Mouse (Mus musculus): ENCODE measurements around the gene Bzw1. TPM values are rescaled to one million over a fixed set of nuclear protein-coding genes. Genes with fewer than 3 reads are reported as not detected.

The Bzw1 gene
- polyA plus RNA-seq (2016; fragmentation: Nextera tagmentation; extraction: Ambion mirVana), result 367 and 442 TPM in 2 replicates

- H3K4me1 ChIP-seq (replicated peaks), result peaks cover 22% of the 10 kb centered on the region
- peak within 1 kb of the TSS; percentile 93 for H3K4me3 ChIP-seq
- H3K27me3 ChIP-seq (ENCODE audit: insufficient read depth, poor library complexity, severe bottlenecking), result no peaks in the 10 kb centered on the region
- under 1% methylated on average over 56 of the region's 61 CpGs for WGBS
- H3K27ac ChIP-seq, result peak within 1 kb of the TSS; percentile 100
- DNase-seq (ENCODE audit: low spot score), result peak; percentile 94
- peaks cover 38% of the 10 kb centered on the region for H3K36me3 ChIP-seq
- no peaks in the 10 kb centered on the region for H3K9me3 ChIP-seq
Measured at GRCm38 (mm10) chr1:58392652-58393283, at the start of gene Bzw1. Gene Bzw1, plus strand, starts transcription at chr1:58392898.

GRCm38 (mm10) chr1:58343861-58344260 is 48.8 kb upstream of the Bzw1 start:
- WGBS, result 85% methylated on average over 4 of the region's 4 CpGs
- 0 out of 2 replicates have a peak, but pooled peaks cover 4% of the 10 kb centered on the region for H3K27me3 ChIP-seq (ENCODE audit: insufficient read depth, poor library complexity, severe bottlenecking)

GRCm38 (mm10) chr1:58344570-58344969 is 48.1 kb upstream of the Bzw1 start:
- Histone ChIP-seq H3K4me3 (no peak overlapping the region), H3K27ac (no peak overlapping the region), H3K4me1 (replicated peaks) (peaks cover 12% of the 10 kb centered on the region), H3K27me3 (ENCODE audit: insufficient read depth, poor library complexity, severe bottlenecking) (0 out of 2 replicates have a peak, but pooled peaks cover 4% of the 10 kb centered on the region), H3K36me3 (no peaks in the 10 kb centered on the region), H3K9me3 (no peaks in the 10 kb centered on the region)
- WGBS, result 78% methylated on average over 5 of the region's 5 CpGs
- DNase-seq (ENCODE audit: low spot score), result no peak

More at GRCm38 (mm10) chr1:58343861-58344260, 48.8 kb upstream of the Bzw1 start:
- H3K9me3 ChIP-seq, result no peaks in the 10 kb centered on the region
- DNase-seq (ENCODE audit: low spot score), result no peak
- no peak overlapping the region for H3K27ac ChIP-seq
- peaks cover 12% of the 10 kb centered on the region for H3K4me1 ChIP-seq (replicated peaks)
- H3K4me3 ChIP-seq, result no peak overlapping the region
- H3K36me3 ChIP-seq, result no peaks in the 10 kb centered on the region

DNA sequence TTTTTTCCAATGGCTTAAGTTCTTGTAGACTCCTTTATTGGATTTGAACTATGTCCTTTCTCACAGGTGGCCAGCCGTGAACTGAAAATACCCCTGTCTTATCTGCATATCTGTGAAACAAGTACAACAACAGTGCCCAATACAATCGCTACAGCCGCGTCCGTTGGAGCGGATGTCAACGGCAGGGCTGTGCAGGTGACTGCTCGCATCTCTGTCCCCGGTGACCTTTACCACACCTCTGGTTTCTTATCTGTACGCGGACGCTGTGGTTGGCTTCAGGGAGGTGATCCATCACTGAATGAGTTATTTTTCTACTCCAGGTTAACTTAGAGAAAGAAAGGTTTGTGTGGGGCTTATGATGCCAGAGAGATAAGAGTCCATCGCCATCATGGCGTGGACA is 46.5 kb upstream of the Bzw1 start:
- H3K4me3 ChIP-seq, result no peak overlapping the region
- 94% methylated on average over 14 of the region's 14 CpGs for WGBS
- H3K9me3 ChIP-seq, result no peaks in the 10 kb centered on the region
- DNase-seq (ENCODE audit: low spot score), result no peak
- H3K27ac ChIP-seq, result no peak overlapping the region
- H3K4me1 ChIP-seq (replicated peaks), result peaks cover 12% of the 10 kb centered on the region
- 0 out of 2 replicates have a peak, but pooled peaks cover 4% of the 10 kb centered on the region for H3K27me3 ChIP-seq (ENCODE audit: insufficient read depth, poor library complexity, severe bottlenecking)
- H3K36me3 ChIP-seq, result no peaks in the 10 kb centered on the region

DNA sequence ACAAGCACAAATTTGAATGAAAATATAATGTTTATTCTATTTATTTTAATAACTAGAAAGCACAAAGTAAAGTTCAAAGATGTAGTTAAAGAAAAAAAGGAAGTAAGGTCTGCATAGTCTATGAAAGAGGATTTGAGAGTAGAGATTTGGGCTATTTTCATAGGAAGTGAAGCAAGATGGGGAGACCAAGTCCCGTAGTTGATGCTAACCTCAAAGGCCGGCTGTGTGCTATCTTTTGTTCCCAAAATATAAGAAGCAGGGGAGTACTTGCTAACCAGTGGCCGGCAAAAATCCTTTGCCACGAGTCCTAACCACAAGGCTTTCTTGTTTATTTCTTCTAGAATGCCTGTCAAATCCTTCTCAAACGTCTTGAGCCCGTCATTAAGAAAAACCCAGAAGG is 44.0 kb upstream of the Bzw1 start:
- peaks cover 7% of the 10 kb centered on the region; the same call in 1 of the 2 replicates for H3K4me1 ChIP-seq (replicated peaks)
- WGBS, result 81% methylated on average over 6 of the region's 6 CpGs
- H3K36me3 ChIP-seq, result no peaks in the 10 kb centered on the region
- no peaks in the 10 kb centered on the region for H3K9me3 ChIP-seq
- H3K27ac ChIP-seq, result no peak overlapping the region
- no peak for DNase-seq (ENCODE audit: low spot score)
- H3K4me3 ChIP-seq, result no peak overlapping the region
- no peaks in the 10 kb centered on the region for H3K27me3 ChIP-seq (ENCODE audit: insufficient read depth, poor library complexity, severe bottlenecking)

DNA sequence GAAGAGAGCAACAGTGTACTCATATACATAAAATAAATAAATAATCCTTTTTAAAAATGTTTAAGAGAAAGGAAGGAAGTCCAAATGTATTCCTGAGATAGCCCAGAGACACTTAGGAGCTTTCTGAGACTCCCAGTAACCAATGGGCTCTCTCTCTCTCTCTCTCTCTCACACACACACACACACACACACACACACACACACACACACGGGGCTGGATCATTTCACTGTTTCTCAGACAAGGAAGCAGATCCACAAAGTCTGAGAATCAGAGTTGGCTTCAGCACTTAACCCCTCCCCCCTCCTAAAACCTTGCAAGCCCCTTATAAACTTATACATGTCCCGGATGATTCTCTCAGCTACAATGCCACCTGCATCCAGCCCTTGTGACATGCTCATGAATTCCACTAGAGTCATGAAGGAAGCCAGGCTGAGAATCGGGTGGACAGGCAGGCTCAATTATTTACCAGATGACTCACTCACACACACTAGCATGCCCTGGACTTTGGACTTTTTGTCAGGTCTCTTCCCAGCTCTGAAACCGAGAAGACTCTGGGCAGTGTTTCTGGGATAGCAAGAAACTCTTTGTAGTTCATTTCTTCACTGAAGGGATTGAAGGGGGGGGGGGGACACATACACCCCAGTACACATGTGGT is 39.3 kb upstream of the Bzw1 start:
- no peaks in the 10 kb centered on the region for H3K36me3 ChIP-seq
- no peak overlapping the region for H3K27ac ChIP-seq
- H3K4me1 ChIP-seq (replicated peaks), result no peaks in the 10 kb centered on the region
- H3K27me3 ChIP-seq (ENCODE audit: insufficient read depth, poor library complexity, severe bottlenecking), result no peaks in the 10 kb centered on the region
- H3K4me3 ChIP-seq, result no peak overlapping the region
- H3K9me3 ChIP-seq, result no peaks in the 10 kb centered on the region
- 64% methylated on average over 4 of the region's 4 CpGs for WGBS
- DNase-seq (ENCODE audit: low spot score), result no peak

- DNase-seq (ENCODE audit: low spot score), result no peak
- no peaks in the 10 kb centered on the region for H3K4me1 ChIP-seq (replicated peaks)
- WGBS, result 87% methylated on average over 19 of the region's 19 CpGs
- H3K27ac ChIP-seq, result no peak overlapping the region
- no peak overlapping the region for H3K4me3 ChIP-seq
- no peaks in the 10 kb centered on the region for H3K36me3 ChIP-seq
- peaks cover 2% of the 10 kb centered on the region; the same call in 1 of the 2 replicates for H3K9me3 ChIP-seq
- H3K27me3 ChIP-seq (ENCODE audit: insufficient read depth, poor library complexity, severe bottlenecking), result no peaks in the 10 kb centered on the region
Measured at GRCm38 (mm10) chr1:58358958-58359901, 33.5 kb upstream of the Bzw1 start.

DNA sequence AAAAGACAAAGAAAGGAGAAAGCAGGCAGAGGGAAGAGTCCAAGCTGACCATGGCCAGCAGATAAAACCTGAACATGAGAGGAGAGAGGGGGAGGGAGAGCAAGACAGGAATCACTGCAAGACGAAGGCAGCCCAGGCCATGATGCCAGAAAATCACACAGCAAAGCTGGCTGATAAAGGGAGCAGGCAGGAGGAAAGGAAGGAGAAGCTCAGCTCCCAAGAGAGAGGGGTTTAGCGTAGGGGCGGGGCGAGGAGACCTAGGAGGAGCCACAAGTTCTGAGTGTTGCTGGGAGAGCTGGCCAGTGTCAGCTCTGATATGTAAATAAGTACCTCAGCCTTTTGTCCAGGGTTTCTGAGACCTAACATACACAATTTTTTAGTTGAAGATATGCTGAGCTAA is 30.4 kb upstream of the Bzw1 start:
- DNase-seq (ENCODE audit: low spot score), result no peak
- Histone ChIP-seq H3K27ac (no peak overlapping the region), H3K9me3 (peaks cover 5% of the 10 kb centered on the region; the same call in 1 of the 2 replicates), H3K4me1 (replicated peaks) (no peaks in the 10 kb centered on the region), H3K4me3 (no peak overlapping the region), H3K27me3 (ENCODE audit: insufficient read depth, poor library complexity, severe bottlenecking) (no peaks in the 10 kb centered on the region), H3K36me3 (no peaks in the 10 kb centered on the region)
- 50% methylated on average over 4 of the region's 4 CpGs for WGBS

DNA sequence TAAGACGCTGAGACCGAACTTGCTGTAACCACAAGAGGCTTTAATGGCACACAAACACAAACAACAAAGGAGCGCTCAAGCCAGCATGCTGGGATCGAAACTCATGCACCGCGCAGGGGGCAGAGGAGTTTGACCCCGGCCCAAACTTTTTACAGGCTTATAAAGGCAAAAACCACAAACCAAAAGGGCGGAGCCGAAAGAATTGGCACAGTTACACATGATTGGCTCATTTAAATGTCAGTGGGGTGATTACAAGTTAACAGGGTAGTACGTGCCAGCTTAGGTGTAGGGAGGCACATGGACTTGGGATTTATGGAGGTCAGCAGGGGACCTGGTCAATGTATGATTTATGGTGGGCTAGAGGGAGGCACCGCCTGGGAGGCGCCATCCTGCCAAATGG is 28.1 kb upstream of the Bzw1 start:
- H3K36me3 ChIP-seq, result no peaks in the 10 kb centered on the region
- H3K27me3 ChIP-seq (ENCODE audit: insufficient read depth, poor library complexity, severe bottlenecking), result no peaks in the 10 kb centered on the region
- DNase-seq (ENCODE audit: low spot score), result no peak
- H3K4me3 ChIP-seq, result no peak overlapping the region
- no peaks in the 10 kb centered on the region for H3K4me1 ChIP-seq (replicated peaks)
- H3K9me3 ChIP-seq, result peaks cover 5% of the 10 kb centered on the region; the same call in 1 of the 2 replicates
- no peak overlapping the region for H3K27ac ChIP-seq
- 90% methylated on average over 12 of the region's 12 CpGs for WGBS

DNA sequence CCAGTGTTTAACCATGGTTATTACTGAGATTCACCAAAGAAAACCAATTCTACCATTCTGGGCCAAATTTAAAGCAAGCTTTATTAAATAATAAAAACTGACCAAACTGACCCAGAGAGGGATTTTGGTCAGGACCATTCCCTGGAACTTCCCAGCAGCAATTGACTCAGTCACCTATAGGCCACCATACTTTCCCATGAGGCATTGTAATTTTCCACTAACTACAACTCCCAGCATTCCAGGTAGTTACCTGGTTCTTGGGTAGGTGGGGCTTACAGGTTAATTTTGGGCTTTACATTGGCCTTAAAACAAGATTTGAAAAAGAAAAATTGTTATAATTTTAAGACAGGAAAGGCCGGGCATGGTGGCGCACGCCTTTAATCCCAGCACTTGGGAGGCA is 26.9 kb upstream of the Bzw1 start:
- Histone ChIP-seq H3K27ac (no peak overlapping the region), H3K4me1 (replicated peaks) (no peaks in the 10 kb centered on the region), H3K4me3 (no peak overlapping the region), H3K27me3 (ENCODE audit: insufficient read depth, poor library complexity, severe bottlenecking) (no peaks in the 10 kb centered on the region), H3K9me3 (peaks cover 5% of the 10 kb centered on the region; the same call in 1 of the 2 replicates), H3K36me3 (no peaks in the 10 kb centered on the region)
- 96% methylated on average over 3 of the region's 3 CpGs for WGBS
- DNase-seq (ENCODE audit: low spot score), result no peak

GRCm38 (mm10) chr1:58366737-58367471 is 25.8 kb upstream of the Bzw1 start:
- peaks cover 5% of the 10 kb centered on the region; the same call in 1 of the 2 replicates for H3K9me3 ChIP-seq
- no peaks in the 10 kb centered on the region for H3K36me3 ChIP-seq
- H3K4me3 ChIP-seq, result no peak overlapping the region
- 87% methylated on average over 12 of the region's 12 CpGs for WGBS
- H3K27me3 ChIP-seq (ENCODE audit: insufficient read depth, poor library complexity, severe bottlenecking), result no peaks in the 10 kb centered on the region
- DNase-seq (ENCODE audit: low spot score), result no peak
- H3K27ac ChIP-seq, result no peak overlapping the region
- no peaks in the 10 kb centered on the region for H3K4me1 ChIP-seq (replicated peaks)

GRCm38 (mm10) chr1:58369716-58370115 is 23.0 kb upstream of the Bzw1 start:
- no peaks in the 10 kb centered on the region for H3K27me3 ChIP-seq (ENCODE audit: insufficient read depth, poor library complexity, severe bottlenecking)
- H3K36me3 ChIP-seq, result no peaks in the 10 kb centered on the region
- H3K4me3 ChIP-seq, result no peak overlapping the region
- no peaks in the 10 kb centered on the region for H3K9me3 ChIP-seq
- H3K27ac ChIP-seq, result no peak overlapping the region
- no peaks in the 10 kb centered on the region for H3K4me1 ChIP-seq (replicated peaks)
- 77% methylated on average over 2 of the region's 2 CpGs for WGBS
- no peak for DNase-seq (ENCODE audit: low spot score)

All from hindbrain, embryonic 10.5 days (tissue).